Mouse (Mus musculus) inflammation-experienced regulatory T-cells, adult 6 months (primary cell): Measurements from ENCODE around the gene Setd5. TPM values are rescaled to one million over a fixed set of nuclear protein-coding genes. Genes with fewer than 3 reads are reported as not detected.
A peak's percentile ranks its signal among the peaks of the same experiment; 100 is the strongest.

Source experiments
- ATAC-seq: one replicate; pipeline ENCODE4 v1.8.0; 2017
- polyA plus RNA-seq, 3 experiments: library from polyadenylated mRNA; unstranded; fragments of 100-300 nt; shearing (Covaris generic); gene quantifications; one replicate each; pipeline ENCODE4 v1.2.1; 2017

The Setd5 gene
- 10 to 100 TPM; 33.6 to 48.8 (median 47.2) TPM for polyA plus RNA-seq

DNA sequence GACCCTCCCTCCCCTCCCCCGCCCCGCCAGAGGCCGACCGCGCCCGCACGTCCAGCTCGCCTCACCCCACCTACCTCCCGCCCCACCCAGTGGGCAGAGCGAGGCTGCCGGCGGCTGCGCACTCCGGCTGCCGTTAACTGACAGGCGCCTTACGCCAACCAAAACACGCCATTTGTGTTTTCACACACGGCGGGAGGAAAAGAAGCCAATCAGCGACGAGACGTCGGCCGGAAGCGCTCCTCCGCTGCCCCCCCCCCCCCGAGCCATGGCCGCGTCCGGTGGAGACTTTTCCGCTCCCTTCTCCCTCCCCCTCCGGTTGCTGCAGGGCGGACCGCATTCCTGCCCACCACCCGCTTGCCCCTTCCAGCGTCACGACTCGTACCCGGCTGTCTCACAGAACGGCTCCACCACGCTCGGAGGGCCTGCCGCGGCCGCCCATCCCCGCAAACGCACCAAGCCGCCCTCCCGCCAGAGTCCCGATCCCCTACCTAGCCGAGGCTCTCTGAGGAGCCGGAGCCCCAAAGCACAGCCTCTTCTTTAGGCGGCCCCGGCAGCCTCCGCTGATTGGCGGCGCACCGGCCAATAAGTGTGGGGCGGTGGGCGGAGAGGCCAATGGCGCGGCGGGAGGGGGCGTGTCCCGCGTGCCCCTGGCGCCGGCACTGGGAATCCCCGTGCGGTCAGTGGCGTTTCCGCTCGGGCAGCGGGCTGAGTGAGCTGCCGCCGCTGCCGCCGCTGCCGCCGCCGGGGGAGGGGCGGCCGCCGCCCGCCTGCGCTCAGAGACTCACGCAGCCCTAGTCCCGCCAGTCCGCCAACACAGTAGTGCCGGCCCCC is at the start of gene Setd5:
Setd5 (plus strand) TSS at position 680 of the 831 bp plus-strand sequence.
- ATAC-seq = peak; percentile 77

DNA sequence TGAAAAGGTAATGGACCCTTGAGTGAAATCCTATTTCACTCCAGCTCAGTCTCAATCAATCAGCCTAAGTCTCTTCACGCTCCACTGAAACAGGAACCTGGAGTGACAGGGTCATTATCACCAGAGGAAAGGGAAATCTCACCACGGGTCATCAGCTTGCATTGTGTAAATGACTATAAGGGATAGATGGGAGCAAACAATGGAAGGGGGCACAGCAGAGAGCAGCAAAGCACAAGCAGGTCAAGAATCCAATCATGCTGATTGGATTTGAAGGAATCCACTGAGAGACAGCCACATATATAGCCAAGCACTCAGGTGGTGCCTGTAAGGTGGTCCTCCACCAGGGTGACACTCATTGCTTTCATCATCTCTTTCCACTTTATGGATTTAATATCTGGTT is 49.7 kb upstream of the Setd5 start:
- no peak for ATAC-seq

DNA sequence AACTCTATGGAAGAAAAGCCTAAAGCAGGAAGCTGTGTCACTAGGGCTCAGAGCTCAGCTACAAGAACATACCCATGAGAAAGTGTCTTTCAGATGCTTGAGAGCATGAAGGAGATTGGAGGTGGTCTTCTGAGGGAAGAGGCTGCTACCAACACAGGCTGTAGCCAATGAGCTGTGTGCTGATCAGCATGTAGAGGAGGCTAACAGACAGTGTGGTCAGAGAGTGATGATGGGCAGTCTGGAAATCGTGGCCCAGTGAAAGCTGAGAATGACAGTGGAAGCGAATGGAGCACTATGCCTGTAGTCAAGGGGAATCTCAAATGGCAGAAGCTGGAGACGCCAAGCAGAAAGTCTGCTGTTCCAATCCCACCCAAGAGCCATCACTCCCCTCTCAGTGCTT is 48.2 kb upstream of the Setd5 start:
- ATAC-seq = no peak

- no peak for ATAC-seq
These were observed 46.6 kb upstream of the Setd5 start for GRCm38 (mm10) chr6:113030553-113030952.

GRCm38 (mm10) chr6:113030970-113031660 is 46.0 kb upstream of the Setd5 start:
- ATAC-seq = no peak

GRCm38 (mm10) chr6:113032121-113032520 is 45.0 kb upstream of the Setd5 start:
- ATAC-seq = no peak

- ATAC-seq = no peak
These were observed 44.0 kb upstream of the Setd5 start for GRCm38 (mm10) chr6:113033185-113033584.

DNA sequence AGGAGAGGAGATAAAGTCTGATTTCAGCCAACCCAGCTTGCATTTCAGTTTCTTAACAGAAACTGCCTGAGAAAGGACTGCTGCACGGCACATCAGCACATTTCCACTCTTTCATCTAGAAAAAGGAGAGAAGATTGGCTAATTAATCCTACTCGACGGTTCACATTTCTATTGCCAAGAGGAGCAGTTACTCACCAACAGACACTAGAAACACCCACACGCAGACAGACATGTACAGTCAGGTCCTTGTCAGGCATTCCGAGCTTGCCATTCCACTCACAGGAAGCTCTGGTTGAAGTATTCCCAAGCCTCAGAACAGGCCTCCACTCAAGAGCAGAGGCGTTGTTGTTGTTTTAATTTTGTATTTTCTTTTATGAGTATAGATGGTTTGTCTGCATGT is 42.7 kb upstream of the Setd5 start:
- no peak for ATAC-seq

DNA sequence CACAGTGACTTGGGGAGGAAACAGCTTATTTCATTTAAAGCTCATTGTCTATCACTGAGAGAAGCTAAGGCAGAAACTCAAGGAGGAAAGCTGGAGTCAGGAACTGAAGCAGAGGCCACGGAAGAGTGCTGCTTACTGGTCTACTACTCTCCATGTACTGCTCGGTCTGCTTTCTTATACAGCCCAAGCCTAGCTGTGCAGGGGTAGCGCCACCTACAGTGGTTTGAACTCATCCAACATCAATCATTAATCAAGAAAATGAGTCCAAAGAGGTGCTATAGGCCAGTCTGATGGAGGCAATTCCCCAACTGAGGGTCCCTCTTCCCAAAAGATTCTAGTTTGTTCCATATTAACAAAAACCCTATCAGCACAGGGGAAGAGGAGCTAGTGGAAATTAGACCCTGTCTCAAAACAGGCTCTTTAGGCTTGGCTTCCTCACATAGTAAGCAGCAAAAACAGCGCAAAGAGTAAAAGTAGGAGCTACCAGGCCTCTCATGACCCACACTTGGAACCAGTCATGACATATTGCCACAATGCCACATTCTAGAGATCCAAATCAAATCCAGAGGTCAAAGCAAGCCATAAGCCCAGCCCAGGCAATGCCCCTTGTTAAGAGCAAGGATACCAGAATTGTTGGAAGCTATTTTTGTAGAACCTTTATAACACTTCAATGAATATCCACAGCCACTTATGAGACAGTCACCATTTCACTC is 40.5 kb upstream of the Setd5 start:
- no peak for ATAC-seq

DNA sequence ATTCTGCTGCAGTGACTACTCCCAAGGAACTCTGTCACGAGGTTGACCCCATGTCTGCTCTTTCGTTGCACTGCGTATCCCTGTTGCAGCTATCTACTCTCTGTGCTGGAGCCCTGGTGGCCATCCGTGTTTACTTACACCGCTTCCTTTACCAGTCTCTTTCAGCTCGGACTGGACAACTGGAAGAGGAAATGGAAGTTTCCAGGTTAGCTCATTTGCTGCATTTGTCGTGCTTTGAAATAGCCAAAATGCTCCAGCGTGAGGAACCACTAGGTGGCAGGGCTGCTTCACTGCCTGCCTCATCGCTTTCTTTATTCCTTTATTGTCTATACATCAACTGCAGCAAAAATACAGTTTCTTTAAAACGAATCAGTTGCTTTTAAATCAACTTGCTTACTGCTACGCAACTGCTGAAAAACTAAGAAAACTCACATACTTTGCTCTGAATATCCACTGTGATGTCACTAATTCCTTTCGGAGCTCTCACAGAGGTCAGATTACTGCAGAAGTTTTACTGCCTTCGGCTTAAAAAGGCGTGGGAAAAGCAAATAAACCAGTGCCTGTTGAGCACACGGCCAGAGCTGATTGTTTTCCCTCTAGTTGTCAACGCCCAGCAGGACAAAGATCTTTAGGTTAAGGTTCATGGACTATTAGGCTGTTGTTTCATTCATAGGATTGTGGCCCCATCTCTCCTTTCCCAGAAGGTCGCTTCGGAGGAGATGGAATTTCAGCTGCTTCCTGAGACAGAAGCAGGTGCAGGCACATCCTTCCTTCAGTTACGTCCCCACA is 39.0 kb upstream of the Setd5 start:
- peak; percentile 75 for ATAC-seq

DNA sequence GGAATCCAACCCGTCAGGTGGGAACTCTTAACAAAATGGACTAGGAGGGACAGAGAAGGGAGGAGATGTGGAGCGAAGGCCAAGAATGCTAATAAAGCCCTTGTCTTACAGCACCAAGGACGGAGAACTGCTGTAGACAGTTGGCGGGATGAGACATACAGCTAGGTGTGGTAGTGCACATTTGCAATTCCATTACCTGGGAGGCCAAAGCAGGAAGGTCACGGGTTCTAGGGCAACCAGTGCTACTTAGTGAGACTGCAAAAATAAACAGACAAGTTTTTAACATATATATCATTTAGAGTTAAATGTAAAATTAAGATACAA is 38.5 kb upstream of the Setd5 start:
- no peak for ATAC-seq

DNA sequence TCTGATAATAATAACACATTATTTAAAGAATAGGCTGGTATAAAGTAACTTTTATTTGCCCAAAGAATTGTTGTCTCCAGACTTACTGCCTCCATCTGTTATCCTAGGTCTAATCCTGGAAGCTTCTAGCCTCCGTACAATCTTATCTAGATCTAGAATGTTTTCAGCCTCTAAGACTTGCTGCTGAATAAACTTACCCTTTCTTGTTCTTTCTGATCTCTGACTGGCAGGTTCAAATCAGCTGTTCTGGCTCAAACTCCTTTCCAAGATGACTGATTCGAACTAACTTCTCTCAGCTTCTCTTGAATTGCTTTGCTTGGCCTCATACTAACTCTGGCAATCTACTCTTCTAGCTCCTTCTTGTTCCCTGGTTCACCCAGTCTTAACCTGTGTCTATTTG is 36.8 kb upstream of the Setd5 start:
- ATAC-seq = no peak

- no peak for ATAC-seq
These were observed 35.8 kb upstream of the Setd5 start for GRCm38 (mm10) chr6:113041215-113041990.

DNA sequence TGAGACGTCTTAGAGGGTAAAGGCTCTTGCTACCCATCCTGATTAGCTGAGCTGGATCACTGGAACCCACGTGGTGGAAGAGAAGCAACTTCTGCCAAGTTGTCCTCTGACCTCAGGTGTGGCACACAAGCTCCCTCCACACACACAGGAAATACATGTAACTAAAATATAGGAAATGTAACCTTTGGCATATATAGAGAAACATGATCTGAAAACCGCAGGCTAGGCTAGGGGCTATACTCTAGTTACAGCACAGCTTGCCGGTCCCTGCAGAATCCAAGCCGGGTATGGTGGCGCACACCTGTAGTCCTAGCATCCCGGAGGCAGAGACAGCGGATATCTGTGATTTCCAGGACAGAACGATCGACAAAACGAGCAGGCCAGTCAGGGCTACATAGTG is 31.6 kb upstream of the Setd5 start:
- ATAC-seq = peak; percentile 27

DNA sequence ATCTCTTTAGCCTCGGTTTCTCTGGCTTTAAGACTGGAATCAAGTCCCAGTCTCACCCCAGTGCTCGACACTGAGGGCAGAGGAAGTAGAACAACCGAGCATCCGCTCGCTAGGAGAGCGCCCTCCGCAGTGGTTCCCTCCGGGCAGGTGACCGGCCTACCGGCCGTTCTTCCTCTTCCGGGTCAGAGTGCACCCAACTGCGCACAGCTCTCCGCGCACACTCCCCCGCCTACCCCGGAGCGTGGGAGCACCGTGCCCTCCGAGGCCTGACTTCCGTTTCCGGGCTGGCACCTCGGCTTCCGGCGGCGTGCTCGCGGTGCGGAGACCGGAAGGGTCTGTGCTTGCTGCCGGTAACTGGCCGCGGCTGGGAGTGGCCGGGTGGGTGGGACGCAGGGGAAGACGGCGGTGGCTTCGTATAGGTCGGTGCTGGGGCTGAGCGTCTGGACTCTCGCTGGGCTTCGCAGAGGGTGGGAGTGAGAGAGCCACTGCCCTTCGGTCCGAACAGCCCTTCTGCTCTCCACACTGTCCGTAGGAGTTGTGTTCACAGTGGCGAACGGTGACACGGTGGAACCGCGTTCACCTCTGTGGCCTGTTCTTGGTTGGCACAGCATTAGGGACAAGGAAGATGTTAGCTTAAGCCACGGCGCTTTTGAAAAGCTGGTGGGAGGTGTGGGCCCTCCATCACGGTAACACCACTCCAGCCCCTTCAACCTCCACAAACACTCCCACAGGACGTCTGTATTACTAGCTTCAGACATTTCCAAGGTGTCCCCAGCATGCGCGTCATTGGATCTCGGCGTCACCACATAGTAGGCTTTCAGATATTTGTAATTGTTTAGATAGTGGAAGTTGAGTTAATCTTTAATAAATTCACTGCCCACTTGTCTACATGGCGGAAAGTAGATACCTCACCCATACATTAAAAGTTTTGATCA is 30.9 kb upstream of the Setd5 start, which contains the start of gene Thumpd3:
Thumpd3 (plus strand) TSS at position 185 of the 935 bp plus-strand sequence.
- ATAC-seq = peak; percentile 93

DNA sequence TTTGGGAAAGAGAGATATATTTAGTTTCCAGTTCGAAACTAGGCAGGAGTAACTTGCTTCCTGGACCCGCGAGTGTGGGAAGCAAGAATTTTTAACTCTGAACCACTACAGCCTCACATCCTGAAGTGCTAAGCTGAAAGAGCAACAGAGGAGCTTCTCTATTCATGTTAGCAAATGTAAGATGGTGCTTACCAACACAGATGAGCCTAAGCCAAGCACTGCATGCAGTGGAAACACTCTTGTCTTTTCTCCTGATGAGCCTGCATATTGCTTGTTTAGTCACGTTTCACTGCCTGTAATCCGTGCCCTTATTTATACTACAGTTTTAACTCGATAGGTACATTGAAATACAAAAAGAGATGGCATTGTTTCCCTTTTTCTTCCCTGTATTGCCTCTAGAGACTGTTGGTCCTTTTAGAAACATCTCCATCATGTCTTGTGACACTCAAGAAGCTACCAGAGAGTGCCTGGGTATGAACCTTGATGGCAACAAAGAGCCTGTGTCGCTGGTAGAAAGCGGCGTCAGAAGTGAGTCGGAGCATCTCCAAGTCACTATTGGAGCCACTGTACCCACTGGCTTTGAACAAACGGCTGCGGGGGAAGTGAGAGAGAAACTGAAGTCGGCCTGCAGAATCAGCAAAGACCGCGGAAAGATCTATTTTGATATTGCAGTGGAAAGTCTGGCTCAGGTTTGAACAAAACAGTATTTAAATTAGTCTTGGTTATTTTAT is 30.0 kb upstream of the Setd5 start:
- ATAC-seq = peak; percentile 36

GRCm38 (mm10) chr6:113048371-113048770 is 28.8 kb upstream of the Setd5 start:
- no peak for ATAC-seq

DNA sequence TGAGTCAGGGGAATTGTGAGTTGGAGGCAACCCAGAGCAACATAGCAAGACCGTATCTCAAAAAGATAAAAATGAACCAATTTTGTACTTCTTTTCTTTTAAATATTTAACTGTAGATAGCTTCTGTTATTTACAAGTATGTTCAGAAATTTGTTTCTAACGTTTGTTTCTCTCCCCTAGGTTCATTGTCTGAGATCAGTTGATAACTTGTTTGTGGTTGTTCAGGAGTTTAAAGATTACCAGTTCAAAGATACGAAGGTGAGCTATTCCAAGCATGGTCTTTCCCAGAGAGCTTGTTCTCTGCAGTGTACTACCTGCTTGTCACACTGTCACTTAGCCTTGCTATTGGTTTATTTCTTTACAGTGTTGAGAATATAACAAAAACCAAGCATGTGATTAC is 28.0 kb upstream of the Setd5 start:
- no peak for ATAC-seq

DNA sequence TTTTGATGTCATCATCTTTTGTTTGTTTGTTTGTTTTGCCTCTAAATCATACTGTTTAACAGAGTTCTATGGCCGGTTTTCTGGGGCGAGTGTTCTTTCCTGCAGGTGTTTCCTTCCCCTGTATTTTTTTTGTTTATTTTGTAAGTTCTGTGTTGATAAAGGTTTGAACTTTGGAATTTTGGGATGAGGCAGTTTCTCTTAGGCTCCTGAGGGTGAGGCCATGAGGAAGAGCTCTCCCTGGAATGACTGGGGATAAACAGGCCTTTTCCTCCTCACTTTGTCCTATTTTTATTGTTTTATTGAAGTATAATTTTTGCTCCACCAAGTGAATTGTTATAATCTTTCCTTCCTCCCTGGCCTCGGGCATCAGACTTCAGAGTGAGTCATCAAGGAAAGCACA is 24.2 kb upstream of the Setd5 start:
- ATAC-seq = no peak

GRCm38 (mm10) chr6:113054552-113055107 is 22.5 kb upstream of the Setd5 start:
- no peak for ATAC-seq
